Mouse (Mus musculus) liver, adult 2 months (tissue): ENCODE data around the gene Tas2r136. TPM values are rescaled to one million over a fixed set of nuclear protein-coding genes. Genes with fewer than 3 reads are reported as not detected.

Experiments
- DNase-seq: peaks from one replicate; pipeline ENCODE4 v3.0.0-alpha.2; 2011; ENCODE audit warnings: low read depth, low spot score; ENCODE audit errors: extremely low read depth
- H3K27ac ChIP-seq: fragments of 200-500 bp; replicated peaks from 2 replicates; pipeline ENCODE4 v1.5.1; 2012; ENCODE audit warnings: low read depth, mild to moderate bottlenecking, control low read depth, inconsistent platforms, low read length; ENCODE audit not compliant: insufficient read depth
- H3K27me3 ChIP-seq: fragments of 200-500 bp; 2 replicates; pipeline ENCODE4 v1.6.1; 2012; ENCODE audit warnings: mild to moderate bottlenecking, moderate library complexity, low read length, inconsistent platforms; ENCODE audit not compliant: control insufficient read depth, insufficient read depth
- H3K36me3 ChIP-seq: fragments of 200-500 bp; 2 replicates; pipeline ENCODE4 v1.6.1; 2012; ENCODE audit warnings: low read length, inconsistent platforms; ENCODE audit not compliant: control insufficient read depth, insufficient read depth
- H3K4me1 ChIP-seq: fragments of 200-500 bp; 2 replicates; pipeline ENCODE4 v1.6.1; 2011; ENCODE audit warnings: low read length; ENCODE audit not compliant: control insufficient read depth, insufficient read depth
- H3K4me3 ChIP-seq: fragments of 200-500 bp; 2 replicates; pipeline ENCODE4 v1.5.1; 2011; ENCODE audit warnings: low read depth, mild to moderate bottlenecking, control low read depth, low read length, moderate library complexity; ENCODE audit not compliant: insufficient read depth
- H3K79me2 ChIP-seq: fragments of 200-500 bp; 2 replicates; pipeline ENCODE4 v1.6.1; 2012; ENCODE audit warnings: inconsistent platforms, mild to moderate bottlenecking, low read length, moderate library complexity; ENCODE audit not compliant: control insufficient read depth, insufficient read depth
- H3K9ac ChIP-seq: fragments of 200-500 bp; 2 replicates; pipeline ENCODE4 v1.6.1; 2012; ENCODE audit warnings: low read depth, mild to moderate bottlenecking, control low read depth, inconsistent platforms, low read length
- CTCF ChIP-seq: fragments of 200-500 bp; IDR thresholded peaks from 2 replicates; pipeline ENCODE4 v1.5.1; 2011; ENCODE audit warnings: low read depth, low read length, control low read depth
- POLR2A ChIP-seq: fragments of 200-500 bp; IDR thresholded peaks from 2 replicates; pipeline ENCODE4 v1.6.1; 2011; ENCODE audit warnings: low read length, control low read depth; ENCODE audit not compliant: insufficient read depth; ENCODE audit errors: extremely low read depth
- WGBS: fragments of 180-500 bp; shearing (Covaris S2); methylation state at CpG from one replicate; pipeline ENCODE4 v1.1.7; 2018; 5-methylcytosine and 5-hydroxymethylcytosine counted together
- polyA plus RNA-seq: library from polyadenylated mRNA; depleted of rRNA; stranded (reverse); fragments of >200 nt; gene quantifications from 2 replicates; pipeline ENCODE4 v1.2.3, GENCODE M21; 2012; rRNA removed
- total RNA-seq: library from RNA; depleted of rRNA; stranded (reverse); fragments of >200 nt; gene quantifications from 2 replicates; pipeline ENCODE4 v1.2.3, GENCODE M21; 2014; rRNA removed

Gene Tas2r136
- total RNA-seq = not detected in 2 replicates
- polyA plus RNA-seq = not detected in 2 replicates

DNA sequence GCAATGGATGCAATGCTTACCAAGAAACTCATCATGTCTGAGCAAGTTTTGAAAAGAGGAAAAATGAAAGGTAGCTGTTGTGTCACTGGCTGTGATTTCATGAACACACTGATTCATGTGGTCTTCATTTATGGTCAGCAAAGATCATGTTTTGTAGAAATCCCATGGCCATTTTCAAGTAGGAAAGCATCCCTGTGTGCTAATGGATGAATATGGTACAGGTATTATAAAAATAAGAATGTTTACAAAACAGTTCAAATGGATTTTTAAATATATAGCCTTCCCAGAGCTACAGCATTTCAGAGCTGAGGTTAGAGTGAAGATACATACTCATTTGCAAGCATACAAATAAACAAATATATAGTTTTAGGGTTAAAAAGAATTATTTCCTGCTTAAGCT, at the start of gene Tas2r136:
TSS of gene Tas2r136 (minus strand) at position 101 of the 400 bp plus-strand sequence.
- Histone ChIP-seq H3K27ac (no peak within 1 kb of the TSS), H3K27me3 (no peaks in the 10 kb centered on the region), H3K36me3 (no peaks in the 10 kb centered on the region), H3K9ac (no peak within 1 kb of the TSS), H3K4me1 (no peaks in the 10 kb centered on the region), H3K79me2 (no peaks in the 10 kb centered on the region), H3K4me3 (no peak within 1 kb of the TSS)
- no peak for DNase-seq
- no peak for TF ChIP-seq CTCF
- no peak for TF ChIP-seq POLR2A

DNA sequence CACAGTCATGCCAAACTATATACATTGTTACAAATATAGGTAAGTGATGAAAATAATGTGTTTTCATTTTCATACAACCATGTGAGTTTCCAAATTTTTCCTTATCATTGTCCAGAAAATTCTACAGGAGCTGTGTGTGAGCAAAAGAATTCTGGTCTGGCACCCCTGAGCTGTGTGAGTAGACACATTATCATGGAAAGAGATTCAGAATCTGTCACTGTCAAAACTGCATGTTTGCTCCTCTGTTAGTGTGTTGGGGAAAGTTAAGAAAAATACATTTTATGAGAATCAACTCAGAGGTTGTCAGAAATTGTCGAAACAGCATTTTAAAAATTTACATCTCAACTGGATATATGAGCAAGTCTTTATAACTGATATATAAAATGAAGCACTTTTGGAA, 24.6 kb upstream of the Tas2r136 start, which contains the start of gene Tas2r117:
TSS of gene Tas2r117 (plus strand) at position 301 of the 400 bp plus-strand sequence.
- no peaks in the 10 kb centered on the region for H3K27me3 ChIP-seq
- H3K9ac ChIP-seq = no peak within 1 kb of the TSS
- H3K4me3 ChIP-seq = no peak within 1 kb of the TSS
- no peaks in the 10 kb centered on the region for H3K79me2 ChIP-seq
- no peaks in the 10 kb centered on the region for H3K36me3 ChIP-seq
- no peak within 1 kb of the TSS for H3K27ac ChIP-seq
- TF ChIP-seq CTCF (no peak), POLR2A (no peak)
- WGBS = 73% methylated on average over 1 of the region's 1 CpGs
- no peaks in the 10 kb centered on the region for H3K4me1 ChIP-seq
- DNase-seq = no peak

DNA sequence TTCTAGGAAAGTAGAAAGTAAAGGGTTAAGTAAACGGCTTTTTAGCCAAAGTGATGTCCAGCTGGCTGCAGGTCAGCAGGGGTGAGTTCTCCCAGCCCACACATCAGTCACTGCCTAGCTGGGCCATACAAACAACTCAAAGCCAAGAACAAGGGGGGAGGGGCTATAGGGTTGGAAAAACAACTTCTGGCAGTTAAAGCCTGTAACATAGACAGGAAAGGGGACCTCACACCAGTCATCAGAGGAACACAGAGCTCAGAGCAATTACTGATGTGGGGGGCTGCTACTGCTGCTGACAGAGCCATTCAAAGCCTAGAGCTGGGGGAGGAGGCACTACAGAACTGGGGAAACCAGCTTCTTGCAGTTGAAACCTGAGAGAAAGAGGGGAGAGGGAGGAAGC, 17.4 kb upstream of the Tas2r136 start:
- Histone ChIP-seq H3K4me3 (no peak overlapping the region), H3K36me3 (no peaks in the 10 kb centered on the region), H3K4me1 (no peaks in the 10 kb centered on the region), H3K27me3 (no peaks in the 10 kb centered on the region), H3K27ac (no peak overlapping the region), H3K79me2 (no peaks in the 10 kb centered on the region), H3K9ac (no peak overlapping the region)
- 9% methylated on average over 1 of the region's 1 CpGs for WGBS
- DNase-seq = no peak
- TF ChIP-seq CTCF (no peak), POLR2A (no peak)

DNA sequence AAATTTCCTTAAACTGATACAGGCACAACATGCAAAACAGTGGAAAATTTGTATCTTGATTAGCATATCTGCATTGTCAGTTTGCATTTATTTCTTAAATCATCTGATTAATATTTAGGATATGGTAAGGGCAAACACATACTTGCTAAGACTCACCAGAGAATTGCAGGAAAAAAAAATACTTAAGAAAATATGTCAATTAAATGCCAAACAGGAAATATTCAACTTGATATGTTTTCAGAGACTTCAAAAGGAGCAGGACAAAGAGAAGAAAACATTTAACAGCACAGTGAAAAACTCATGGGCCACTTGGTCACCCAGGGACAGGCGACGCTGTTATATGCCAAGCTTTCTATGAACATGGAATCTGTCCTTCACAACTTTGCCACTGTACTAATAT, 16.1 kb downstream of the Tas2r136 start, which contains the start of gene Tas2r102:
TSS of gene Tas2r102 (plus strand) at position 301 of the 400 bp plus-strand sequence.
- no peak within 1 kb of the TSS for H3K4me3 ChIP-seq
- WGBS = 92% methylated on average over 2 of the region's 2 CpGs

DNA sequence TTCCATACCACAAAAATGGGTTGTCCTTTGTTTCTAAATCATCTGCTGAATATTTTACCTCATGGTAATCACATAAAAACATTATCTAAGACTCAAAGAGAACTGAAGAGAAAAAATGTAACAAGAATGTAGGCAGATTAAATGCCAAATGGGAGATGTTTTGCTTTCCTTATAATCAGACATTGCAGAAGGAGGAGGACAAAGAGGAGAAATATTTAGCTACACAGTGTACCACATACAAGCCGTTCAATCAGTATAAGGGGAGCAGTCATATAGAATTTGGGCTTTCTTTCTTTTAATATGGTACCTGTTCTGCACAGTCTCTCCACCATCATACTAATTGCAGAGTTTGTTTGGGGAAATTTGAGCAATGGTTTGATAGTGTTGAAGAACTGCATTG, 23.5 kb downstream of the Tas2r136 start, which contains the start of gene Tas2r124:
TSS of gene Tas2r124 (plus strand) at position 301 of the 400 bp plus-strand sequence.
- H3K4me3 ChIP-seq = no peak within 1 kb of the TSS
- no peaks in the 10 kb centered on the region for H3K79me2 ChIP-seq
- no peak for TF ChIP-seq CTCF
- no peak for TF ChIP-seq POLR2A
- no peak for DNase-seq
- WGBS = 71% methylated on average over 1 of the region's 1 CpGs
- H3K9ac ChIP-seq = no peak within 1 kb of the TSS
- H3K27me3 ChIP-seq = no peaks in the 10 kb centered on the region
- no peaks in the 10 kb centered on the region for H3K4me1 ChIP-seq
- H3K27ac ChIP-seq = no peak within 1 kb of the TSS
- no peaks in the 10 kb centered on the region for H3K36me3 ChIP-seq

More for the DNA sequence above, 16.1 kb downstream of the Tas2r136 start, which contains the start of gene Tas2r102:
- no peak within 1 kb of the TSS for H3K9ac ChIP-seq
- no peak within 1 kb of the TSS for H3K27ac ChIP-seq
- DNase-seq = no peak
- no peaks in the 10 kb centered on the region for H3K79me2 ChIP-seq
- no peaks in the 10 kb centered on the region for H3K4me1 ChIP-seq
- H3K27me3 ChIP-seq = no peaks in the 10 kb centered on the region
- no peaks in the 10 kb centered on the region for H3K36me3 ChIP-seq
- TF ChIP-seq POLR2A = no peak
- TF ChIP-seq CTCF = no peak

DNA sequence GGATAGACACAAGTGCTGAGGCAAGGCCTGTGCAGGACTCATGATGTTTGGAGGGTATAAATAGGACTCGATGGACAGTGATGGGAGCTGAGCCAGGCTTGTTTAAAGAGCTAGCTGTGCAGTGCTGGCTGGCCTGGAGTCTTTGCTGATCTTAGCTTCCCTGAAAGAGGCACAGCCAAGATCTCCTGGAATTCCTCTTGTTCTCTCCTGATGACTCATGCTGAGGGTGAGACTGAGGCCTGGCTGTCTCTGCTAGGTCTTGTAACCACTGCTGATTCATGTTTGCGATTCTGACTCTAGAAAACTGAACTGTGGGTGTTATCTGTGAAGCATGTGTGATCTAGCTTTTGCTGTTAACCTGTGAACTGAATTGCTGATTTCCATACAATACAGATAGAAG, 27.8 kb downstream of the Tas2r136 start:
- Histone ChIP-seq H3K27ac (no peak overlapping the region), H3K9ac (no peak overlapping the region), H3K36me3 (no peaks in the 10 kb centered on the region), H3K4me1 (no peaks in the 10 kb centered on the region), H3K4me3 (no peak overlapping the region), H3K79me2 (no peaks in the 10 kb centered on the region), H3K27me3 (no peaks in the 10 kb centered on the region)
- no peak for TF ChIP-seq CTCF
- TF ChIP-seq POLR2A = no peak
- 72% methylated on average over 2 of the region's 2 CpGs for WGBS
- no peak for DNase-seq
